Mouse (Mus musculus) left cerebral cortex, postnatal 4 days (tissue): ENCODE measurements around the gene Edil3. TPM values are rescaled to one million over a fixed set of nuclear protein-coding genes. Genes with fewer than 3 reads are reported as not detected.

Experiments
- DNase-seq: peaks from one replicate; pipeline ENCODE4 v3.0.0-alpha.2; 2022
- intact Hi-C: fragments of 180-260 bp; cut with DNase I; formaldehyde crosslinking; loops from one replicate; pipeline ENCODE4 v1.15.1; 2025
- total RNA-seq, 2 experiments: library from RNA; stranded (reverse); gene quantifications; 2 replicates each; pipeline ENCODE4 v1.2.3; 2021

The Edil3 gene
- 10 to 100 TPM; 64.7 to 71.7 TPM for total RNA-seq

GRCm38 (mm10) chr13:88821440-88822331 lies at the start of gene Edil3:
Edil3 (plus strand) TSS chr13:88821472.
- intact Hi-C loops, result loop anchor here (10.0 kb wide), 2 partner anchors 353 to 713 kb away; partner anchors contain the start of gene Hapln1
- DNase-seq, result peak; percentile 69

DNA sequence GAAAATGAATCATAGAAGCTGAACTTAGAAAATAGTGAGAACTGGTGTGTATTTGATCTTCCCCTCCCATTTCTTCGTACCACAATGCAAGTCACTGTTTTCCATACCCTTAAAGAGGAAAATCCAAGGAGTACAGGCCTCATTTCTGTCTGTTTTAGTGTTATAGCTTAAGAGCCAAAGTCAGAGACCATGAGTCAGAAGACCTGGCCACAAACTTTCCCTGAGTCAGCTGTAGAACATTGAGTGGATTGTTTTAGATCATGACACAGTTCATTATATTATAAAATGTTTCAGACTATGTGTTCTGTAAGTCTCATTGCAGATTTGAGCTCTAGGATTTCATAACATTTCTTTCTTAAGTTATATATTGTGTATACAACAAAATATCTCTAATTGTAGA lies 22.1 kb upstream of the Edil3 start:
- intact Hi-C loops, result no loop called here
- DNase-seq, result no peak

DNA sequence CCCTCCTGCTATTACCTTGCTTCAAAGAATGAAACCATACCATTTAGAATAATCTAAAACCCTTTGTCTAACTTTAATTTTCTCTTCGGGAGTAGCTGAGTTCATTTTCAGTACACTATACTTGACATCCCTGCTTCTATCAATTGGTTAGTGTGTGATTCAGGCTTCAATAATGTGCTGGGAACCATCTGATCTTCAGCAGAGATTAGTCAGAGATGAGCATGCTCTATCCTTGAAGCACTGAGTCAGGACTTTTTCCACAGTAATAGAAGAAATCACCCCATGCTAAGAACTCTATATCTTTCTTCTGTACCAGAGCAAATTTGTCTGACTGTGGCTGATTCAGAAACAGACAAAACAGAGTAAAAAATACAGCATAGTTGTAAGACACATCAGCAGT lies 20.3 kb upstream of the Edil3 start:
- intact Hi-C loops, result no loop called here
- no peak for DNase-seq

GRCm38 (mm10) chr13:88805838-88806237 lies 15.4 kb upstream of the Edil3 start:
- intact Hi-C loops, result no loop called here
- DNase-seq, result no peak

GRCm38 (mm10) chr13:88806269-88806668 lies 15.0 kb upstream of the Edil3 start:
- no peak for DNase-seq
- intact Hi-C loops, result no loop called here

DNA sequence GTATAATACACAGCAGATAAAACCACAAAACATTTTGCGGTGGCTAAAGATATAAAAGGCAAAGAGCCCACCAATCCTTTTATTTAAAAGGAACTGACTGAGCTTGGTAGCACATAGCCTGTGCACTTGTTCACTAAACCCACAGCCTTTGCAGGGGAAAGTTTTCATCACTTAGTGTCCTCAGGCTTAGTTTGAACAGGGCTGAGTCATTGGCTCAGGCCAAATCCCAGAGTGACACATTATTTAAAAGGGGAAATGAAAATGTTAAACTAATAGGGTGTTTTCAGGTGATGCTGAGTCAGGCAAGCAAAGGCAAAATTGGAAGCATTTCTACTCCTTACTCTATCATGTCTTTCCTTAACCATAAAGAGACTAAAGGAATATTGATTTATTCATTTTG lies 11.2 kb upstream of the Edil3 start:
- DNase-seq, result no peak
- intact Hi-C loops, result no loop called here

DNA sequence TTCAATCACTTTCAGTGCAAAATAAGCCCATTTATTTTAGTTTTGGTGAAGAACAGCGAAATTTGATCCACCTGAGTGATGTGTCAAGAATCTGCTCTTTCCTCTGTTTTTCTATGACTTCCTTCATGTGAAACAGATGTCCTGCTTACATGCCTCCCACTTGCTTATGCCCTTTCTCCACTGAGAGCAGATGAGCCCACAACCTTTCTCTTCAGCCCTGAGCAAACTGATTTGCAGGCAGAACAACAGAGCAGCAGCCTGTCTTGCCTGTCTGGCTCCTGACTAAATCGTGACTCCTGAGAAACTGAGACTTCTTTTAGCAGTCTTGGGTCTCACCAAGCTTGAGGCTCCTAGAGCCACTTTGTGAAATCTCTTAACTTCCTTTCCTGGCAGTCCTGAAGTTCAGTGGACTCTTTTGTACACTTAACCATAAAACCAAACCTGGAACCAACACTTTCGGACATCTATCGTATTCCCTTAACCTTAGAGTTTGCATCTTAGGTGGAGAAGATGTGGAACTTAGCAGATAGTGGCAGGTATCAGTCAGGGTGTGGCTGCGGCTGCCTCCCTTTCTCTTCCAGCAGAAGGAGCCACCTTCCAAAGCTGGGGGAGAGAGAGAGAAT lies 475 bp upstream of the Edil3 start:
- no peak for DNase-seq
- intact Hi-C loops, result loop anchor here (10.0 kb wide), 2 partner anchors 354 to 714 kb away; partner anchors contain the start of gene Hapln1

- no peak for DNase-seq
- intact Hi-C loops, result loop anchor here (10.0 kb wide), 2 partner anchors 352 to 712 kb away; partner anchors contain the start of gene Hapln1
These were observed 1.1 kb downstream of the Edil3 start for GRCm38 (mm10) chr13:88822332-88822895.

DNA sequence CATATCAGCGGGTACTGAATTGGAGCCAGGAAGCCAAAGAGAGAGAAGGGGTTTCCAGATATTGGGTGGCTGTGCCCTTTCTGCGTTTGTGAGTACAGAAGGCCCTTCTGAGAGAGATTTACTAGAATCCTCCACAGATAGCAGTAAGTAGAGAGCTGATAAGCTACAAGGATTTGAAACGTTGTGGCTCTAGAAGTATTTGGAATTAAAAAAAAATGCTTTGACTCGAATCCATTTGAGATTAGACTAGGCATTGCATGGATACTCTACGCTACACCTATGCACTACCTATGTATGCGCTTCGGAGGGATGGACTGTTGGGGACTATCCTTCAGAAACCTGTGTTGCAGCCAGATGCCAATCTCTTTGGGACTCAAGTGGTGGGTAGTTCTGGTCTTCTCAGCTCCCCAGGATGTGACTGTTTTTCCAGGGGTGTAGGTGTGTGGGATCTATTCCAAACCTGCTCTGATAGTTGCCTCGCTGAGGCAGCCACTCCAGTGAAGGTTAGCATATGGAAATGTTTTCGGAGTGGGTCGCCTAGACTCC lies 1.8 kb downstream of the Edil3 start:
- no peak for DNase-seq
- intact Hi-C loops, result loop anchor here (10.0 kb wide), 2 partner anchors 352 to 712 kb away; partner anchors contain the start of gene Hapln1

DNA sequence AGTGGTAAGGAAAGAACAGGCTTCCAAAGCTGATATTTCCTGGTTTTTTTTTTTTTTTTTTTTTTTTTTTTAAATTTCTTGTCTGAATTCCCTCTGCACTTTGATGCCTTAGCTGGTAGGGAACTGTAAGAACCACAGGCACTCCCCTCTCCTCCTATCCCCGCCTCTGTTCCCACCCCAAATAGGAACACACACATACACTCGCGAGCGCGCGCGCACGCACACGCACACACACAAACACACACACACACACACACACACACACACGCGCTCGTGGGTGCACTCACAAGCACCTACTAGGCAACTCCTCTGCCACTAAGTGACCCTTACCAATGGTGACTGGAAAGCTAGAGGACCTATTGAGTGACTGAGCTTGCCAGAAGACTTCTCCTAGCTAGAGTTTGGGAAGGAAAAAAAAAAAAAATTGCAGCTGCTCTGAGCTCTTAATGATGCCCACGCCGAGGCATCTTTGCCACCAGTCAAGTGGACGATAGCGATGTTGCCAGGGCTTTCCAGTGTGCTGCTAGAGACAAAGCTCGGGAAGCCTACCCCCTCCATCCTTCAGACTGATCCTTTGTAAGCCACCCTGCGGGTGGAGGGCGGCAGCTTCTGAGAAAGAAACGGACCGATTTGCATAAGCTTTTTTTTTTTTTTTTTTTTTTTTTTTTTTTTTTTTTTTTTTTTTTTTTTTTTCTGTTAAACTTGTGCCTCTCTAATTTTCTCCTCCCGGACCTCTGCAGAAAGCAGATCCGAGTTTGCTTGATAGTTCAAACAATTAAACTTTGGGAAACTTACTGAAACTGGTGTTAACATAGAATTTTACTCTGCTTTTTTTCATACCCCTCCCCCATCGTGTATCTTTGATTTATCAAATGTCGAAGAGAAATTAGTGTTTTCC lies 2.5 kb downstream of the Edil3 start:
- intact Hi-C loops, result loop anchor here (10.0 kb wide), 2 partner anchors 351 to 711 kb away; partner anchors contain the start of gene Hapln1
- peak; percentile 66 for DNase-seq

DNA sequence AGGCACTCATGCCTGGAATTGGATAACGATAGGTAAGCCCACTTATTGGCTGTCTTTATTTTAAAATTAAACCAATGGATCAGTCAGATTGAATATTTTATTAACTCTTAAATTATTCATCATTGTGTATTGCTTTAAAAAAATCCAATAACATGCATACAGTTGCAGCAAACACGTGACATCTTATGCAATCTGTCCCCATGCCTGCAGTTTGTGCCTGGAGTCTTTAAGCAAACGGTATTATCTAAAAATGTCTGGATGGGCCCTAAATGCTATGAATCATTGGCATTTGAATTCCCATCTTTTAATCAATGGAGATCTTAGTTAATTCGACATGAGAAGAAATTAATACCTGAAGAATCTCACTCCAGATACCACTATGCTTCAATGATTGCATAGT lies 3.2 kb downstream of the Edil3 start:
- intact Hi-C loops, result loop anchor here (10.0 kb wide), 2 partner anchors 350 to 710 kb away; partner anchors contain the start of gene Hapln1
- no peak for DNase-seq

DNA sequence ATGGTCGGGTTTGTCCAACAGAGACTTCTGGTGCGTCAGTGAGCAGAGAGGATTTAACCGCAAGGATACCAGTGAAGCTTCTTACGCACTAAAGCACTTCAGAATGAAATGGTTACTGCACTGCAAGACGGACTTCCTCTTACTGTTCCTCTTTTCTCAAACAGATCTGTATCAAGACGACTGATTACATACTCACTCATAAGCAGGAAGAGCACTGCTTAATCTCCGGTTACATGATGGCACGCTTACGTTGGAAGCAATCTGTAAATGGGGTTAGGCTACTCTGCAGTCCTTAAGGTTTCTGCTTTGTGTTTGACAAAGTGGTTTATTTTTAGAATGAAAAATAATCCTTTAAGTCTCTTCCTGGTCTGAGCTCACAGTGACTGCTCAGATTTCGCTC lies 7.1 kb downstream of the Edil3 start:
- intact Hi-C loops, result loop anchor here (10.0 kb wide), 2 partner anchors 346 to 706 kb away; partner anchors contain the start of gene Hapln1
- DNase-seq, result no peak

DNA sequence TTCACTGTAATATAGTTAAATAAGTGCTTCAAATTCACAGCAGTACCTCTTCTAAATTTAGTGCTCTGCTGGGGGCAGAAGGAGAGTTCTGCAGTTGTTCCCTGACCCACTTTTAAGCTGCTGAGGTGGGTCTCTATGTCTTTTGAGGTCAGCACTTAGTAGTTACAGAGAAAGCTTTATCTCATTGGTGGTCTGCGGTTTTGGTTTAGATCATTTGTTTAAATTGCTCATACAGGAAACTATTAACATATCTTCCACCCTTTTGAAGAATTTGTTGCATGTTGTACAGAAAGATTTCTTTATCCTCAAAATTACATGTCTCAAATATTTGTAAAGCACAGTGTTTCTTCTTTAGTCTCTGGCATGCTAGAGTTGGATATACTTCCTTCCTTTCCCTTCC lies 12.5 kb downstream of the Edil3 start:
- no peak for DNase-seq
- intact Hi-C loops, result no loop called here

GRCm38 (mm10) chr13:88849739-88850138 lies 28.5 kb downstream of the Edil3 start:
- intact Hi-C loops, result no loop called here
- no peak for DNase-seq

DNA sequence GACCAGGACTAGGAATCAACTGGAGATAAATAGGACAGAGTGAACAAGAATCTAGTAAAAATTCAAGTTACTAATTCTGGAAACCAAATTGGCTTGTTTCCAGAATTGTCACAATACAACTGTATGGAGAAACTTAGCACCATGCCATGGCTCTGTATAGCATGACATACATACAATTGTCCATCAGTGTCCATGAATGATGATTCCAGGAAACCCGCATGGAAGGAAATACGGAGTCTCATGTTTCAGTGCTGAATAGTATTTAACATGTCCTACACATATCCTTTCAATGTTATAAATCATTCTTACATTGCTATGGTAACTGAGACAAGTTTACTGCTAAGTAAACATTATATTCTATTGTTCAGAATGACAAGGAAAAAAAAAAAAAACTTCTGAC lies 58.7 kb downstream of the Edil3 start:
- intact Hi-C loops, result no loop called here

GRCm38 (mm10) chr13:88890728-88891127 lies 69.5 kb downstream of the Edil3 start:
- no peak for DNase-seq
- intact Hi-C loops, result no loop called here

More for the DNA sequence above, 58.7 kb downstream of the Edil3 start:
- no peak for DNase-seq

- no peak for DNase-seq
- intact Hi-C loops, result no loop called here
These were observed 78.8 kb downstream of the Edil3 start for GRCm38 (mm10) chr13:88900046-88900445.

DNA sequence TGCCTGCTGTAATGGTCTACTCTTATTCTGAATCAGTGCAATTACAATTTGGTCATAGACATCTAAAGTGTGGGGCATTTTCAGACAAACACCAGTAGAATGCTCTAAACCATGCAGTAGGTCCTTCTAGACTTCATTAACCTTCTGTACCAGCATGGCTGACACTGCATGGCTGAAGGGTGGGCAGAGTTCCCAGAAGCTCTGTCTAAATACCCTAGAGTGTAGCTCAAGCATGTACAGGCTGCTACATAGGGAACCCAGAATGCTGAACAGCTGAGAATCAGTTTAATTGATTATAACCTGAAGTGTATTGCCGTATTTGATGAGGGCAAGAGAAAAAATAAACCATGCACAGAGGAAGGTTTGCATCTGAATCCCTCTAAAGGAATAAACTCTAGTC lies 86.1 kb downstream of the Edil3 start:
- intact Hi-C loops, result no loop called here
- peak; percentile 44 for DNase-seq

- intact Hi-C loops, result no loop called here
- no peak for DNase-seq
These were observed 86.9 kb downstream of the Edil3 start for GRCm38 (mm10) chr13:88908187-88908586.

- intact Hi-C loops, result no loop called here
- DNase-seq, result no peak
These were observed 95.2 kb downstream of the Edil3 start for GRCm38 (mm10) chr13:88916503-88916902.
